Mouse (Mus musculus) erythroblast, embryonic 14.5 days (primary cell): Measurements from ENCODE around the gene Ptafr.

Experiments
- GATA1 ChIP-seq: IDR thresholded peaks from 2 replicates; pipeline ENCODE4 v1.6.1; 2012; ENCODE audit warnings: low read length, inconsistent platforms, mixed read lengths
- TAL1 ChIP-seq: IDR thresholded peaks from 3 replicates; pipeline ENCODE4 v1.6.1; 2012; ENCODE audit warnings: low read length, inconsistent platforms, mixed read lengths

DNA sequence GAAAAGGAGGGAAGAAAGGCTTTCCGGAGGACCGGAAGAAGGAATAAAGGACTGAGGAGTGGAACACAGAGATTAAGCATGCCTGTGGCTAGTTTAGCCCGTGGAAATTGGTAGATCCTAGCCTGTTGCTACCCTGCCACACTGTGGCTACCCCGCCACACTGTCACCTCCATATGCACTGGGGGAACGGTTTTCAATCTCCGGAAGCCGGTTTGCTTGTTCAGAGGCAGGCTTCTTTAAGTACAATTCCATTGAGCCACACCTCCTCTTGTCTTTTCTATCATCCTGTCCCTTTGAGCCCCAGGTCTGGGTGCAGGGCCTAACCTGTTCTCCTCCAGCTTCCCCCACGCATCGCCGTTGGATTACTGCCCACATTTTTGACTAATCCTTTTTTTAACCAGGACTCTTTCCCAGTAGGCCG lies 39.5 kb upstream of the Ptafr start:
- TF ChIP-seq TAL1 (no peak), GATA1 (no peak)
